Mouse (Mus musculus) adrenal gland, adult 18-20 months (tissue): ENCODE results near the gene Arf6. TPM values are rescaled to one million over a fixed set of nuclear protein-coding genes. Genes with fewer than 3 reads are reported as not detected.

Experiments
- DNase-seq, 2 experiments: peaks; one replicate each; pipeline ENCODE4 v3.0.0; 2021 to 2022; ENCODE audit warnings: low spot score in 2 of 2
- microRNA-seq, 2 experiments: library from miRNA; unstranded; fragments of <30 nt; microRNA quantifications; one replicate each; pipeline ENCODE4 v1.2.0; 2021; ENCODE audit warnings: borderline number of aligned reads in 2 of 2
- total RNA-seq, 2 experiments: library from RNA; stranded (reverse); gene quantifications; 1 replicate in 1 of 2; 2 replicates in 1 of 2; pipeline ENCODE4 v1.2.3; 2021

Gene Arf6
- total RNA-seq, 2 experiments from 2014 or later = 117 to 135 TPM

- DNase-seq = no peak
Observed at GRCm38 (mm10) chr12:69410767-69411166, 38.8 kb downstream of the Arf6 start.

- no peak for DNase-seq
Observed at GRCm38 (mm10) chr12:69411936-69412335, 40.0 kb downstream of the Arf6 start.

- DNase-seq = no peak
Observed at GRCm38 (mm10) chr12:69413303-69413702, 41.4 kb downstream of the Arf6 start.

- no peak for DNase-seq
Observed at GRCm38 (mm10) chr12:69414826-69415572, 43.0 kb downstream of the Arf6 start.

GRCm38 (mm10) chr12:69416793-69417192, 44.8 kb downstream of the Arf6 start:
- no peak for DNase-seq

- no peak for DNase-seq
Observed at GRCm38 (mm10) chr12:69417701-69418291, 45.8 kb downstream of the Arf6 start.

GRCm38 (mm10) chr12:69418606-69419005, 46.7 kb downstream of the Arf6 start:
- DNase-seq = no peak

- no peak for DNase-seq
Observed at GRCm38 (mm10) chr12:69419017-69419605, 47.2 kb downstream of the Arf6 start.

GRCm38 (mm10) chr12:69419606-69420005, 47.7 kb downstream of the Arf6 start:
- no peak for DNase-seq

GRCm38 (mm10) chr12:69420716-69421115, 48.8 kb downstream of the Arf6 start:
- DNase-seq = no peak

GRCm38 (mm10) chr12:69422827-69423537, 51.0 kb downstream of the Arf6 start:
- DNase-seq = no peak

Small RNA genes lying within 50 kb of the gene (microRNA-seq; reads per million reads assigned to microRNA genes)
- gene Gm47299 (0 to 0.61 reads per million in 2 experiments), gene Gm47305 (0 reads per million in 2 experiments)

Other genes starting within 250 kb of the Arf6 start
- 1,000 to 10,000 TPM; 1,279 to 1,338 TPM for gene Rps29, start 213.0 kb upstream of the Arf6 start, total RNA-seq
- not detected for gene Lrr1, start 203.3 kb upstream of the Arf6 start, total RNA-seq
- 100 to 1,000 TPM; 505 to 610 TPM for gene Rpl36al, start 188.1 kb upstream of the Arf6 start, total RNA-seq
- gene Mgat2, start 188.0 kb upstream of the Arf6 start, total RNA-seq = 10 to 100 TPM; 43.1 to 62.8 TPM
- 1 to 10 TPM; 3.3 to 4.5 TPM for gene Gm49383, start 175.0 kb upstream of the Arf6 start, total RNA-seq
- gene Dnaaf2, start 173.7 kb upstream of the Arf6 start, total RNA-seq = 1 to 10 TPM; 1.1 to 1.3 TPM
- gene Gm49384, start 167.9 kb upstream of the Arf6 start, total RNA-seq = 1 to 10 TPM; 2.9 to 4.1 TPM
- 1 to 10 TPM in 1 of 2 experiments, under 1 TPM in 1; 0.99 to 1.3 TPM for gene Pole2, start 144.0 kb upstream of the Arf6 start, total RNA-seq
- gene Klhdc1, start 131.0 kb upstream of the Arf6 start, total RNA-seq = 1 to 10 TPM; 7.0 to 8.5 TPM
- 10 to 100 TPM; 53.2 to 55.6 TPM for gene Klhdc2, start 75.5 kb upstream of the Arf6 start, total RNA-seq
- 10 to 100 TPM; 40.3 to 48.6 TPM for gene Nemf, start 15.0 kb upstream of the Arf6 start, total RNA-seq
- gene Gm9887, start 308 bp downstream of the Arf6 start, total RNA-seq = under 1 TPM; 0.70 to 0.89 TPM
- gene Vcpkmt, start 210.9 kb downstream of the Arf6 start, total RNA-seq = 10 to 100 TPM; 11.9 to 13.3 TPM